Mouse (Mus musculus) limb, embryonic 15.5 days (tissue): ENCODE measurements around the gene Ifitm7. TPM values are rescaled to one million over a fixed set of nuclear protein-coding genes. Genes with fewer than 3 reads are reported as not detected.
A peak's percentile ranks its signal among the peaks of the same experiment; 100 is the strongest.

Experiments
- ATAC-seq: fragments of 200-750 bp; cut with Nextera tagmentation; 2 replicates; pipeline ENCODE4 v1.8.0; 2017; ENCODE audit warnings: low read depth, moderate TSS enrichment; ENCODE audit not compliant: insufficient number of reproducible peaks, low FRiP score, low TSS enrichment
- H3K27ac ChIP-seq: fragments of 300-500 bp; sonication (generic); 2 replicates; pipeline ENCODE4 v1.5.1; 2015; ENCODE audit warnings: moderate library complexity, mild to moderate bottlenecking, inconsistent platforms
- H3K27me3 ChIP-seq: fragments of 300-500 bp; sonication (generic); 2 replicates; pipeline ENCODE4 v1.6.1; 2015; ENCODE audit warnings: inconsistent platforms
- H3K36me3 ChIP-seq: fragments of 300-500 bp; sonication (generic); 2 replicates; pipeline ENCODE4 v1.6.1; 2015; ENCODE audit warnings: inconsistent platforms
- H3K4me1 ChIP-seq: fragments of 300-500 bp; sonication (generic); 2 replicates; pipeline ENCODE4 v1.6.1; 2015; ENCODE audit warnings: inconsistent platforms
- H3K4me2 ChIP-seq: fragments of 300-500 bp; sonication (generic); 2 replicates; pipeline ENCODE4 v1.6.1; 2015; ENCODE audit warnings: mild to moderate bottlenecking, inconsistent platforms
- H3K4me3 ChIP-seq: fragments of 300-500 bp; sonication (generic); 2 replicates; pipeline ENCODE4 v1.5.1; 2015; ENCODE audit warnings: mild to moderate bottlenecking, inconsistent platforms
- H3K9ac ChIP-seq: fragments of 300-500 bp; sonication (generic); 2 replicates; pipeline ENCODE4 v1.6.1; 2015; ENCODE audit warnings: inconsistent platforms
- H3K9me3 ChIP-seq: fragments of 300-500 bp; sonication (generic); 2 replicates; pipeline ENCODE4 v1.6.1; 2016; ENCODE audit warnings: inconsistent platforms
- WGBS: fragments of 180-500 bp; shearing (Covaris S2); methylation state at CpG from one replicate; pipeline ENCODE4 v1.1.7; 2015; 5-methylcytosine and 5-hydroxymethylcytosine counted together
- polyA plus RNA-seq: library from polyadenylated mRNA; unstranded; fragments of >200 nt; fragmentation: Nextera tagmentation; extraction: Ambion mirVana; gene quantifications from 2 replicates; pipeline ENCODE4 v1.2.1, GENCODE M21; 2015

Gene Ifitm7
- not detected in 2 replicates for polyA plus RNA-seq

DNA sequence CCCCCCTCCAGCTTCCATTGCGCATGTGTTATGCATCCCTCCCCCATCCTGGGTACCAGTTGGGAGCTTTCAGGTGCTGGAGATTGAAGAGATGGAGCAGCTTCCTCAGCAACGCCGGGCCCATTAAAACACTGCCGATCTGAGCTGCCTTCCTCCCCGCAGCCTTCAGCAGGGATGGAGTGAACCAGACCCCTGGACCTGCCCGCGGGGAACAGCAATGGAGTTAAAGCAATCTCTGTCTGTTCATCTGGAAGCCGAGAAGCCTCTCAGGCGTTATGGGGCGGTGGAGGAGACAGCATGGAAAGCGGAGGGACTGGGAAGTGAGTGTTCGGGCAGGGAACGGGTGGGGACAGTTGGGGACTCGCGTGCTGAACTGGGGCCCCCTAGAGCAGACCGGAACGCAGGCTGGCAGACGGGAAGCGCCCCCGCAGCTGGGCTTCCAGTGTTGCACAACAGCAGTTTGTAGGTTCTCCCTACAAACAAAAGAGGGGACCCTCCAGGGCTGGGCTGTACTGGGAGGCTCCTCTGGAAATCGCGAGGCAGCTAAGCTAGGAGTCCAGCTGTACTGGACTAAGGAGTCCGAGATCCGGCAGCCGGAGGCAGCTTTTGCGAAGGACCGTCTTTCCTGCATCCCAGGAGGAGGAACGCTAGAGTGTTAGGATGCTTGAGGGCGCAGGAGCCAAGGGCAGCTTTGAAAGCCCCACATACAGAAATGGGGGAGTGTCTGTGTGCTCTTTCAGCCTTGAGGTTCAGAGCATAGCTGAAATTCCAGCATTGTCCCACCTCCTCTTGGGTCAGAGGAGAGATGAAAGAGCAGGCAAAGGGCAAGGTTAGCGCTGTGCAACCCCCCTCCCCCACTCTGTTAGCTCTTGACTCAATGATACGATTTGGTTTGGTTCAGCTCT is at the start of gene Ifitm7, which contains the start of gene 2900011O08Rik:
Ifitm7 (minus strand) TSS at position 315 of the 905 bp plus-strand sequence.
2900011O08Rik (plus strand) TSS at position 31 of the 905 bp plus-strand sequence.
- H3K4me3 ChIP-seq: peak within 1 kb of the TSS; percentile 41
- under 1% methylated on average over 31 of the region's 31 CpGs for WGBS
- peak within 1 kb of the TSS; percentile 11 for H3K9ac ChIP-seq
- ATAC-seq: no peak
- no peaks in the 10 kb centered on the region for H3K9me3 ChIP-seq
- no peaks in the 10 kb centered on the region for H3K27me3 ChIP-seq
- no peaks in the 10 kb centered on the region for H3K36me3 ChIP-seq
- no peak within 1 kb of the TSS for H3K27ac ChIP-seq
- peaks cover 9% of the 10 kb centered on the region for H3K4me1 ChIP-seq
- H3K4me2 ChIP-seq: peak within 1 kb of the TSS; percentile 81

DNA sequence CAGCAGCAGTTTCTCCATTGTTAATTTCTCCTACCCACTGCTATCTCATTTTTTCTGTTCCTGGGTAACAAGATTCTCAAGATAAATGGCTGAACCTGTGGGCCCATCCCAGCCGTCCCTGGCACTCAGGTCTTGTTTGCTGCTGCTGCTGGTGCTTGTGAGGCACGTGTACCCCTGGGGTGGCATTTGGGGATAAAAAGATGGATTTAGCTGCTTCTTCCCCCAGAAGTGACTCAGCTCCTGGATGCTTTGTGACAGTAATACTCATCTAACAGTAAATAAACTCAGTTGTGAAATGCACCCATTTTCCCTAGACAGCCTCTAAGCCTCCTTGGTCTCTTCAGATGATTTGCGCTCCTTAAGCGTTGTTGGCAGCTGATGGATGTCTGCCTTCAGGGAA is 46.4 kb upstream of the Ifitm7 start:
- H3K27me3 ChIP-seq: no peaks in the 10 kb centered on the region
- no peaks in the 10 kb centered on the region for H3K4me1 ChIP-seq
- H3K4me2 ChIP-seq: no peak overlapping the region
- H3K9ac ChIP-seq: no peak overlapping the region
- no peak overlapping the region for H3K4me3 ChIP-seq
- H3K36me3 ChIP-seq: no peaks in the 10 kb centered on the region
- ATAC-seq: no peak
- no peaks in the 10 kb centered on the region for H3K9me3 ChIP-seq
- H3K27ac ChIP-seq: no peak overlapping the region
- 71% methylated on average over 4 of the region's 4 CpGs for WGBS

GRCm38 (mm10) chr16:14030650-14031049 is 44.0 kb upstream of the Ifitm7 start:
- no peak for ATAC-seq
- H3K4me2 ChIP-seq: no peak overlapping the region
- no peak overlapping the region for H3K4me3 ChIP-seq
- no peak overlapping the region for H3K27ac ChIP-seq
- H3K36me3 ChIP-seq: no peaks in the 10 kb centered on the region
- no peaks in the 10 kb centered on the region for H3K9me3 ChIP-seq
- no peaks in the 10 kb centered on the region for H3K4me1 ChIP-seq
- H3K9ac ChIP-seq: no peak overlapping the region
- no peaks in the 10 kb centered on the region for H3K27me3 ChIP-seq
- 83% methylated on average over 4 of the region's 4 CpGs for WGBS

GRCm38 (mm10) chr16:14029851-14030250 is 43.2 kb upstream of the Ifitm7 start:
- Histone ChIP-seq H3K4me2 (no peak overlapping the region), H3K9ac (no peak overlapping the region), H3K9me3 (no peaks in the 10 kb centered on the region), H3K4me1 (no peaks in the 10 kb centered on the region), H3K4me3 (no peak overlapping the region), H3K36me3 (no peaks in the 10 kb centered on the region), H3K27ac (no peak overlapping the region), H3K27me3 (no peaks in the 10 kb centered on the region)
- no peak for ATAC-seq
- 73% methylated on average over 2 of the region's 2 CpGs for WGBS

DNA sequence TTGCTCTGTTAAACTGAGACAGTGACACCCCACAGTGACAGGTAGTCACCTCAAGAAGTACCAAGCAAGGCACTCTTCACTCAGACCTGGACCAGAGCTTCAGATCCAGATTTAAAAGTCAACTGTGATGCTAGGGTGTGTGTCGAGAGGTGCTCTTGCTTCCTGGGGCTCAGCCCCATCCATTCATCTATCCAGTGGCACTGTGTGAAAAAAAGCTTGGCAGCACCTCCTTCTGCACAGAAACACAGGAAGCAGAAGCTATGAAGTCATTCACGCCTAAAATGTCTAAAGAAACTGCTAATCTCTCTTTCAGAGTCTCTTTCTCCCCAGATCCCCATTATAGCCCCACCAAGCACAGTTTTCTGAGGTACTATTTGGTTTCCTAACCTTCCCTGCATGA is 42.4 kb upstream of the Ifitm7 start:
- no peaks in the 10 kb centered on the region for H3K36me3 ChIP-seq
- H3K4me1 ChIP-seq: no peaks in the 10 kb centered on the region
- H3K4me3 ChIP-seq: no peak overlapping the region
- ATAC-seq: no peak
- 51% methylated on average over 2 of the region's 2 CpGs for WGBS
- H3K27ac ChIP-seq: no peak overlapping the region
- H3K27me3 ChIP-seq: no peaks in the 10 kb centered on the region
- H3K9me3 ChIP-seq: no peaks in the 10 kb centered on the region
- H3K9ac ChIP-seq: no peak overlapping the region
- H3K4me2 ChIP-seq: no peak overlapping the region

- ATAC-seq: no peak
- no peaks in the 10 kb centered on the region for H3K27me3 ChIP-seq
- no peak overlapping the region for H3K27ac ChIP-seq
- H3K4me2 ChIP-seq: no peak overlapping the region
- no peak overlapping the region for H3K4me3 ChIP-seq
- no peak overlapping the region for H3K9ac ChIP-seq
- H3K9me3 ChIP-seq: no peaks in the 10 kb centered on the region
- H3K36me3 ChIP-seq: no peaks in the 10 kb centered on the region
- WGBS: 55% methylated on average over 2 of the region's 2 CpGs
- no peaks in the 10 kb centered on the region for H3K4me1 ChIP-seq
Observed at GRCm38 (mm10) chr16:14025091-14025990, 38.7 kb upstream of the Ifitm7 start.

DNA sequence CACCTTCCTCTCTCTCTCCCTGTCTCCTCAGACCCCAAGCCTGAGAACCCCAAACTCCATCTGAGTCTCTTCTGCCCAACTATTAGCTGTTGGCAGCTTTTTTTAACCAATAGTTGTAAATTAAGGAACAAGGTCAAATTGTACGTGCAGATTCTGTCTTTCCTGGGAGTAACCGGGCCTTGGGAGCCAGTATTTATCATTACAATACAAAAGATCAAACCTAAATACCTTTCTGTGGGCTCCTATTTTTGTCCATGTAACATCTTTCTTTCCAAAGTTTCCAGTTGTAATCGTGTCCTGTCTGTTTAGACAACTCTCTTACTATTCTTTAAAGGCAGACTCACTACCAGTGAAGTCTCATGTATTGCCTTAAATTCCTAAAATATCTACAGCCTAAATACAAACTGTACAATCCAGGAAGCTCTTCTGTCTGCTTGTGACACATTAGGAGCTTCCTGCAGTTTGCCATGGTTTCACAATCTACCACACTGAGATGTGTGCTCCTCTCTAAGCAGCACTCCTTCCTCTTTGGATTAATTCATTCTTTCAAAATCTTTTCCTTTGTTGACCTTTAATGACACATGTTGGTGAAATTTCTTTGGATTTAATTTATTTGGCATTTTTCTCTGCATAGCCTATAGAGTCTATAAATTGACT is 34.6 kb upstream of the Ifitm7 start:
- H3K9ac ChIP-seq: no peak overlapping the region
- H3K9me3 ChIP-seq: no peaks in the 10 kb centered on the region
- H3K4me3 ChIP-seq: no peak overlapping the region
- 81% methylated on average over 3 of the region's 3 CpGs for WGBS
- H3K4me2 ChIP-seq: no peak overlapping the region
- ATAC-seq: no peak
- H3K27me3 ChIP-seq: no peaks in the 10 kb centered on the region
- H3K36me3 ChIP-seq: no peaks in the 10 kb centered on the region
- H3K4me1 ChIP-seq: no peaks in the 10 kb centered on the region
- H3K27ac ChIP-seq: no peak overlapping the region

DNA sequence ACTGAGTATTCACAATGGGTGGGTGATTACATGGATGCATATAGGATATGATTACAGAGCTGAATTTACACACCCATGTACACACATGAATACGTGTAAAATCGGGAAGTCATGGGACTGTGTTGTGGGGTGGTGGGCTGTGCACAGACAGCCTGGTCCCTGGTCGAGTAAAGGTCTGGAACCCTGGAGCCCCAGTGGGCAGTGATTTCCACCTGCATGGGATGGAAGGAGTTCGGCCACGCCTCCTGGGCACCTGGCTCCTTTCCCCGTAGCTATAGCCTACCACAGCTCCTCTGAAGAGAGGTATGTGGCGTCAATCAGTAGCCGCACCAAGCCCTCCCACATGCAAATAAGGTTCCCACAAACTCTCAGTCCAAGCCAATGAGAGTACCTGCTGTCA is 30.6 kb upstream of the Ifitm7 start:
- no peak overlapping the region for H3K4me3 ChIP-seq
- no peaks in the 10 kb centered on the region for H3K4me1 ChIP-seq
- no peak overlapping the region for H3K27ac ChIP-seq
- no peak overlapping the region for H3K9ac ChIP-seq
- H3K9me3 ChIP-seq: no peaks in the 10 kb centered on the region
- WGBS: 93% methylated on average over 8 of the region's 8 CpGs
- no peaks in the 10 kb centered on the region for H3K36me3 ChIP-seq
- no peaks in the 10 kb centered on the region for H3K27me3 ChIP-seq
- H3K4me2 ChIP-seq: no peak overlapping the region
- ATAC-seq: no peak

- 89% methylated on average over 4 of the region's 4 CpGs for WGBS
- no peak overlapping the region for H3K4me3 ChIP-seq
- H3K4me2 ChIP-seq: no peak overlapping the region
- ATAC-seq: no peak
- H3K27ac ChIP-seq: no peak overlapping the region
- no peaks in the 10 kb centered on the region for H3K27me3 ChIP-seq
- no peaks in the 10 kb centered on the region for H3K4me1 ChIP-seq
- no peaks in the 10 kb centered on the region for H3K36me3 ChIP-seq
- no peak overlapping the region for H3K9ac ChIP-seq
- H3K9me3 ChIP-seq: no peaks in the 10 kb centered on the region
Observed at GRCm38 (mm10) chr16:14009966-14010365, 23.3 kb upstream of the Ifitm7 start.

DNA sequence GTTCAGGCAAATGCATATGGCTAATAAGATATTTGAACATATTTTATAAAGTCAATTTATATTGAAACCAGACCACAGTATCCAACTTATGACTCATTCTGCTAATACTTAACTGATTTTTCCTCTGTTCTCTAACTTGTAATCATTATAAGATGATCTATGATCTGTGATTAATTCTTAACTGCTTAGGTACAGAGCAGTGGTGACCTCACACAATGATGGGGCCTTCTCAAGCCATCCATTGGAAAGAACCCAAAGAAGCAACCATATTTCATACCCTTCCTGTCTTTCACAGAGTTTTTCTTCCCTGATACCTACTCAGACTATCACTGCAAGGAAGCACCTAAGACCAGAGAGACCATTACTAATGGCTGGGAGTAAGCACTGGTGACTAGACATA is 22.0 kb upstream of the Ifitm7 start:
- no peaks in the 10 kb centered on the region for H3K36me3 ChIP-seq
- no peak for ATAC-seq
- H3K4me3 ChIP-seq: no peak overlapping the region
- no peak overlapping the region for H3K9ac ChIP-seq
- peaks cover 2% of the 10 kb centered on the region; the same call in 1 of the 2 replicates for H3K4me1 ChIP-seq
- no peak overlapping the region for H3K4me2 ChIP-seq
- no peaks in the 10 kb centered on the region for H3K27me3 ChIP-seq
- no peaks in the 10 kb centered on the region for H3K9me3 ChIP-seq
- H3K27ac ChIP-seq: no peak overlapping the region

GRCm38 (mm10) chr16:14008081-14008480 is 21.4 kb upstream of the Ifitm7 start:
- no peak overlapping the region for H3K9ac ChIP-seq
- no peak for ATAC-seq
- no peaks in the 10 kb centered on the region for H3K27me3 ChIP-seq
- WGBS: 81% methylated on average over 2 of the region's 2 CpGs
- no peak overlapping the region for H3K4me3 ChIP-seq
- H3K4me1 ChIP-seq: peaks cover 2% of the 10 kb centered on the region; the same call in 1 of the 2 replicates
- H3K9me3 ChIP-seq: no peaks in the 10 kb centered on the region
- no peak overlapping the region for H3K4me2 ChIP-seq
- H3K36me3 ChIP-seq: no peaks in the 10 kb centered on the region
- H3K27ac ChIP-seq: no peak overlapping the region
